Mouse (Mus musculus) left cerebral cortex, postnatal 36 days (tissue): ENCODE measurements around the gene Noa1. TPM values are rescaled to one million over a fixed set of nuclear protein-coding genes. Genes with fewer than 3 reads are reported as not detected.

Experiments
- DNase-seq, 2 experiments: peaks; one replicate each; pipeline ENCODE4 v3.0.0; 2021 to 2022; ENCODE audit warnings: low spot score in 2 of 2, mixed read lengths in 1 of 2
- intact Hi-C: fragments of 180-260 bp; cut with DNase I; formaldehyde crosslinking; loops from one replicate; pipeline ENCODE4 v1.15.1; 2025
- microRNA-seq: library from miRNA; unstranded; fragments of <30 nt; microRNA quantifications from one replicate; pipeline ENCODE4 v1.2.0, GENCODE M21; 2022
- total RNA-seq, 2 experiments: library from RNA; stranded (reverse); gene quantifications; 2 replicates each; pipeline ENCODE4 v1.2.3; 2021

Noa1 gene
- total RNA-seq, 2 experiments from 2014 or later, result 24.0 to 26.4 TPM

- DNase-seq, result no peak
- intact Hi-C loops, result no loop called here
Observed at GRCm38 (mm10) chr5:77261137-77261536, 48.7 kb downstream of the Noa1 start.

GRCm38 (mm10) chr5:77260141-77260540 is 49.7 kb downstream of the Noa1 start:
- no peak for DNase-seq
- intact Hi-C loops, result no loop called here

GRCm38 (mm10) chr5:77259315-77259714 is 50.6 kb downstream of the Noa1 start:
- intact Hi-C loops, result no loop called here
- DNase-seq, result no peak

- intact Hi-C loops, result no loop called here
- no peak for DNase-seq
Observed at GRCm38 (mm10) chr5:77257603-77258002, 52.3 kb downstream of the Noa1 start.

GRCm38 (mm10) chr5:77254402-77254801 is 55.5 kb downstream of the Noa1 start:
- intact Hi-C loops, result no loop called here

GRCm38 (mm10) chr5:77253154-77253553 is 56.7 kb downstream of the Noa1 start:
- DNase-seq, result no peak
- intact Hi-C loops, result no loop called here

More at GRCm38 (mm10) chr5:77254402-77254801, 55.5 kb downstream of the Noa1 start:
- DNase-seq, result no peak

- DNase-seq, result no peak
- intact Hi-C loops, result no loop called here
Observed at GRCm38 (mm10) chr5:77252115-77252827, 57.6 kb downstream of the Noa1 start.

GRCm38 (mm10) chr5:77251656-77252055 is 58.2 kb downstream of the Noa1 start:
- intact Hi-C loops, result no loop called here

GRCm38 (mm10) chr5:77250083-77250482 is 59.8 kb downstream of the Noa1 start:
- DNase-seq, result no peak
- intact Hi-C loops, result no loop called here

More at GRCm38 (mm10) chr5:77251656-77252055, 58.2 kb downstream of the Noa1 start:
- no peak for DNase-seq

GRCm38 (mm10) chr5:77245787-77246671 is 63.9 kb downstream of the Noa1 start:
- DNase-seq, result no peak
- intact Hi-C loops, result no loop called here

GRCm38 (mm10) chr5:77245463-77245786 is 64.5 kb downstream of the Noa1 start:
- intact Hi-C loops, result no loop called here
- DNase-seq, result no peak

GRCm38 (mm10) chr5:77244331-77244987 is 65.4 kb downstream of the Noa1 start:
- no peak for DNase-seq
- intact Hi-C loops, result no loop called here

Small RNAs within 50 kb of the gene (microRNA-seq; reads per million reads assigned to microRNA genes)
- not detected for gene Mir5098

Other genes starting within 250 kb of the Noa1 start
- gene Hopx, start 195.0 kb downstream of the Noa1 start, total RNA-seq, result 10 to 100 TPM; 28.6 to 28.8 TPM
- not detected for gene Spink2, start 98.6 kb downstream of the Noa1 start, total RNA-seq
- gene Rest, start 44.6 kb downstream of the Noa1 start, total RNA-seq, result 1 to 10 TPM; 3.4 to 3.6 TPM
- 10 to 100 TPM; 45.6 to 45.8 TPM for gene Polr2b, start 63 bp upstream of the Noa1 start, total RNA-seq
- gene Igfbp7, start 98.0 kb upstream of the Noa1 start, total RNA-seq, result 10 to 100 TPM; 45.1 to 48.4 TPM